Mouse (Mus musculus) forebrain, embryonic 14.5 days (tissue): ENCODE measurements around the gene Ndrg4. TPM values are rescaled to one million over a fixed set of nuclear protein-coding genes. Genes with fewer than 3 reads are reported as not detected.

ENCODE experiments used
- ATAC-seq: fragments of 200-750 bp; cut with Nextera tagmentation; 2 replicates; pipeline ENCODE4 v1.8.0; 2017; ENCODE audit warnings: mild to moderate bottlenecking, moderate library complexity
- DNase-seq: peaks from one replicate; pipeline ENCODE4 v3.0.0-alpha.2; 2015; ENCODE audit warnings: low spot score
- H3K27ac ChIP-seq: fragments of 300-500 bp; sonication (generic); 2 replicates; pipeline ENCODE4 v1.5.1; 2014; ENCODE audit warnings: low read depth, mild to moderate bottlenecking, control low read depth, low read length, moderate library complexity
- H3K27me3 ChIP-seq: fragments of 300-500 bp; sonication (generic); replicated peaks from 2 replicates; pipeline ENCODE4 v1.6.1; 2014; ENCODE audit warnings: low read length, control low read depth, mixed read lengths; ENCODE audit not compliant: control insufficient read depth, insufficient read depth
- H3K36me3 ChIP-seq: fragments of 300-500 bp; sonication (generic); 2 replicates; pipeline ENCODE4 v1.6.1; 2014; ENCODE audit warnings: low read length, control low read depth; ENCODE audit not compliant: control insufficient read depth, insufficient read depth
- H3K4me1 ChIP-seq: fragments of 300-500 bp; sonication (generic); 2 replicates; pipeline ENCODE4 v1.6.1; 2014; ENCODE audit warnings: antibody characterized with exemption, low read length, control low read depth; ENCODE audit not compliant: control insufficient read depth, insufficient read depth
- H3K4me2 ChIP-seq: fragments of 300-500 bp; sonication (generic); 2 replicates; pipeline ENCODE4 v1.6.1; 2014; ENCODE audit warnings: mild to moderate bottlenecking, control low read depth, low read length
- H3K4me3 ChIP-seq: fragments of 300-500 bp; sonication (generic); 2 replicates; pipeline ENCODE4 v1.5.1; 2014; ENCODE audit warnings: low read depth, low read length, control low read depth
- H3K9ac ChIP-seq: fragments of 300-500 bp; sonication (generic); 2 replicates; pipeline ENCODE4 v1.6.1; 2014; ENCODE audit warnings: mild to moderate bottlenecking, low read length, control low read depth, moderate library complexity
- H3K9me3 ChIP-seq: fragments of 300-500 bp; sonication (generic); replicated peaks from 2 replicates; pipeline ENCODE4 v1.6.1; 2016; ENCODE audit warnings: low read length, control low read depth, mixed read lengths; ENCODE audit not compliant: control insufficient read depth
- WGBS: fragments of 180-500 bp; shearing (Covaris S2); extraction: QIAGEN DNeasy Blood & Tissue Kit; methylation state at CpG from one replicate; pipeline ENCODE4 v1.1.7; 2014; 5-methylcytosine and 5-hydroxymethylcytosine counted together
- microRNA-seq: library from miRNA; unstranded; fragments of <30 nt; microRNA quantifications from one replicate; pipeline ENCODE4, GENCODE M21; 2016
- polyA plus RNA-seq: library from polyadenylated mRNA; unstranded; fragments of >200 nt; fragmentation: Nextera tagmentation; extraction: Ambion mirVana; gene quantifications from 2 replicates; pipeline ENCODE4 v1.2.1, GENCODE M21; 2014

Gene Ndrg4
- polyA plus RNA-seq, 1 experiment from 2014 or later: 154 TPM

DNA sequence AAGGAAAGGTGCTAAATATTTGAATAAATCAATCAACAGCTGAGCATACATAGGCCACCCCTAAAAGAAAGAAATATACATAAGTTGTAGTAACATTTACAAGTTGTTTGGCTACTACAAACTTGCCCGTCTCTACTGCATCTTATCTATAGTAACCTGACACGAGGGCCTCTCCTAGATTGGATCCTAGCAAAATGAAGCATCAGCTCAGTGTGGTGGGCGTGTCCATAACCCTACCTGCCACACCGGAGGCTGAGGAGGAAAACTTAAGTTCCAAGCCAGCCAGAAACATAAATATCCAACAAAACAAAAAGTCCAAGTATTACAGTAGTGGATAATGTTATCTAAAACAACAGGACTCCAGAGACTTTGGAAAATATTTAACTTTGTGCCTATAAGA, 50.8 kb downstream of the Ndrg4 start:
- WGBS: 87% methylated on average over 4 of the region's 4 CpGs
- ATAC-seq (no peak), DNase-seq (no peak)
- no peaks in the 10 kb centered on the region for H3K4me1 ChIP-seq
- no peaks in the 10 kb centered on the region for H3K9me3 ChIP-seq
- no peak overlapping the region for H3K4me2 ChIP-seq
- no peak overlapping the region for H3K9ac ChIP-seq
- no peak overlapping the region for H3K4me3 ChIP-seq
- no peak overlapping the region for H3K27ac ChIP-seq
- no peaks in the 10 kb centered on the region for H3K27me3 ChIP-seq
- peaks cover 92% of the 10 kb centered on the region for H3K36me3 ChIP-seq

DNA sequence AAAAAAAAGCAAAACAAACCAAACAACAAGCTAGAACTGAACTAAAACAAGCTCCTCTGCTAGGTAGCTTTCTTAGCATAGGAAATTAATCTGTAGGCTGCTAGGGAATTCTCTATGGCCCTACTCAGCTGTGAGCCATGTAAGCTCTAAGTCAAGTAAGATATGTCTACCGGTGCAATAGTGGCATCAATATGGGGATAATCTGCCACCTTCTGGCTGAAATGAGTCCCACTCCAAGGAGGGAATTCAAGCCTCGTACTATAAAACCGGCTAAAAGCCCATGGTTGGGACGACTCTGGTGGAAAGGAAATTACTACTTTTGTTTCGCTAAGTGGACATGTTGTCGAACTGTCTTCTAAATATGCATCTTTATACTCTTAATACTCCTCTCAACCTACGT, 61.8 kb downstream of the Ndrg4 start:
- DNase-seq: peak; percentile 43
- H3K27me3 ChIP-seq: no peaks in the 10 kb centered on the region
- ATAC-seq: no peak
- H3K9ac ChIP-seq: no peak overlapping the region
- H3K9me3 ChIP-seq: no peaks in the 10 kb centered on the region
- H3K27ac ChIP-seq: no peak overlapping the region
- H3K4me1 ChIP-seq: no peaks in the 10 kb centered on the region
- no peak overlapping the region for H3K4me2 ChIP-seq
- 77% methylated on average over 7 of the region's 7 CpGs for WGBS
- H3K36me3 ChIP-seq: peaks cover 90% of the 10 kb centered on the region
- no peak overlapping the region for H3K4me3 ChIP-seq

DNA sequence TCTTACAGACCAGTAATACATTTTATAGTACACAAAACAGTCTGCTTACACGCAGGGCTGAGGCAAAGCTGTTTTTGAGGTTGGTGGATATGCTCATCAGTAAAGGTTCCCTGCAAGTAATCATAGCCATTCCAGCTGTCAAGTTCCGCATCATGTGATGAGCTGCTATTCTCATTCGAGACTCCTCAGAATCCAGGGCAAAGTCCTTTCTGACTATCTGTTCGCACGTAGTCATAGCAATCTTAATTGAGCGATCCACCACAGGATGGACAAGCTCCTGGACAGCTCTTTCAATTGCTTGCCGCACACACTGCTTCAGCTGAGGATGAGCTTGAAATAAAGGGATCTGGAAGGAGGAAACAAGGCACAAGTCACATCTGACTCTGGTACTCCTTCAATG, 65.0 kb downstream of the Ndrg4 start:
- Histone ChIP-seq H3K9ac (no peak overlapping the region), H3K36me3 (peaks cover 94% of the 10 kb centered on the region), H3K27me3 (no peaks in the 10 kb centered on the region), H3K9me3 (no peaks in the 10 kb centered on the region), H3K4me1 (no peaks in the 10 kb centered on the region), H3K4me3 (no peak overlapping the region), H3K27ac (no peak overlapping the region), H3K4me2 (no peak overlapping the region)
- no peak for ATAC-seq
- WGBS: 96% methylated on average over 7 of the region's 7 CpGs
- no peak for DNase-seq

DNA sequence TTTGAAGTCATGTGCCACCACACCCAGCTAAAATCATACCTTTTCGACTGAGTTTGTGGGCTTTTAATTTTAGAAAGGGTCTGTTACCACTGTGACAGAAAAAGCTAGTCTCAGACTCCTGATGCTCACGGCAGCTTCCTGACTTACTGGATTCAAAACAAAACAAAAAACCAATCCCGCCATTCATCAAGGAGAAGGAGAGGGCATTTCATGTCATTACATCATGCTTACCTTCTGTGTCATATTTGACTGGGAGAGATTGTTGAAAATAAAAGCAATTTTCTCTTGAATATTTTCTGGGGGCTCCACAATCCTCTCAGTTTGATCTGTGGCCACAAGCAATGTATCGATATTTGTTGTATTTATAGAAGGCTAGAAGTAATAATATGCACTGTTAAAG, 71.2 kb downstream of the Ndrg4 start:
- Histone ChIP-seq H3K4me2 (no peak overlapping the region), H3K4me1 (no peaks in the 10 kb centered on the region), H3K4me3 (no peak overlapping the region), H3K9ac (no peak overlapping the region), H3K27me3 (no peaks in the 10 kb centered on the region), H3K36me3 (peaks cover 94% of the 10 kb centered on the region), H3K27ac (no peak overlapping the region), H3K9me3 (no peaks in the 10 kb centered on the region)
- 94% methylated on average over 4 of the region's 4 CpGs for WGBS
- ATAC-seq (no peak), DNase-seq (no peak)

DNA sequence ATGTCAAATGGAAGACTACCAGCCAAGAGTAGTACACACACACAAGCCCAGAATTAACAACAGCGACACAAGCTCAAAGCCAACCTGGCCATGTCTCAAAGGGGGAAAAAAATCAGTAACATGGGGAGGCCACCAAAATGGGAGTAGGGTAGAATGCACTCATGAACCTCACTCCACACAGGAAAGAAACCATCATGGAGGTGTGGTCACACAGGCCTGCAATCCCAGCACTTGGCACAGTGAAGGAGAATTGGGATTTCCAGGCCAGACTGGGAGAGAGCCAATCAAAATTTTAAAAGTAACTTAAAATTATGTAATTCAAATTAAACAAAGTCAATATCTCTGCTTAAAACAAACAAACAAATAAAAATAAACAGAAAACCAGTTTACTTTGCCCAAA, 75.1 kb downstream of the Ndrg4 start:
- H3K9ac ChIP-seq: no peak overlapping the region
- H3K9me3 ChIP-seq: no peaks in the 10 kb centered on the region
- H3K4me1 ChIP-seq: no peaks in the 10 kb centered on the region
- no peak overlapping the region for H3K4me2 ChIP-seq
- H3K36me3 ChIP-seq: peaks cover 87% of the 10 kb centered on the region
- no peak overlapping the region for H3K4me3 ChIP-seq
- ATAC-seq: no peak
- WGBS: 90% methylated on average over 1 of the region's 1 CpGs
- H3K27me3 ChIP-seq: no peaks in the 10 kb centered on the region
- no peak overlapping the region for H3K27ac ChIP-seq
- DNase-seq: no peak

DNA sequence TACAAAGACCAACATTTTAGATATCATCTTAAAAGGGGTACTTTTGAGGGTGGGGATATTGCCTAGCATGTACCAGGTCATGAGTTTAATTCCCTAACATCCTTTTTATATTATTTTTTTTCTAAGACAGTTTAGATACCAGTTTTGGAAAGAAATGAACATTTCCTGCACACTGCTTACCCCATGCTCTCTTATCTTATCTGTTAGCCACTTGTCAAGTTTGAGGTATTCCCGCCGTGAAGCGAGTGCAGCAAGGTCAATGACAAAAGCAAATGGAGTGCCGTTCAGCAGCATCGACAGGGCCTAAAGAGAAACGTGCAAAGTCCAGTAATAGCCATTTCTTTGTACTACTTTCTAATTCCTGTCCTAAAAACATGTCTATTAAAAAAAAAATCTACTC, 83.5 kb downstream of the Ndrg4 start:
- no peak overlapping the region for H3K4me2 ChIP-seq
- H3K9ac ChIP-seq: no peak overlapping the region
- no peaks in the 10 kb centered on the region for H3K4me1 ChIP-seq
- H3K36me3 ChIP-seq: peaks cover 83% of the 10 kb centered on the region
- DNase-seq (no peak), ATAC-seq (no peak)
- no peak overlapping the region for H3K27ac ChIP-seq
- no peaks in the 10 kb centered on the region for H3K9me3 ChIP-seq
- no peaks in the 10 kb centered on the region for H3K27me3 ChIP-seq
- H3K4me3 ChIP-seq: no peak overlapping the region
- WGBS: 92% methylated on average over 6 of the region's 6 CpGs

DNA sequence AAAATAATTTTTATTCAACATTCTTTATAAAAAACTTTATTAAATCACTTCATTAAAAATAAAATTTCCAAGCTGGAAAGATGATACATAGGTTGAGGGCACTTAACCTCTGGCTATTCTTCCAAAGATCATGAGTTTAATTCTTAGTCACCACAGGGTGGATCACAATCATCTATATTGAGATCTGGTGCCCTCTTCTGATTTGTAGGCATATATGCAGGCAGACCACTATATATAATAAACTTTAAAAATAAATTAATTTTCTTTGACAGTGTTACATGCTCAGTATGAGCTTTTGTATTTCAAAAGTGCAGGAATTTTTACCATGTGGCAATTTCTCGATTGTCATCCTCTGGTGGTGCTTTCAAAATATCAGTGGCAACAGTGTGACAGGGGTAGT, 87.4 kb downstream of the Ndrg4 start:
- H3K4me1 ChIP-seq: no peaks in the 10 kb centered on the region
- no peaks in the 10 kb centered on the region for H3K9me3 ChIP-seq
- 93% methylated on average over 1 of the region's 1 CpGs for WGBS
- H3K36me3 ChIP-seq: peaks cover 84% of the 10 kb centered on the region
- ATAC-seq (no peak), DNase-seq (no peak)
- H3K9ac ChIP-seq: no peak overlapping the region
- no peak overlapping the region for H3K4me2 ChIP-seq
- no peak overlapping the region for H3K27ac ChIP-seq
- H3K4me3 ChIP-seq: no peak overlapping the region
- H3K27me3 ChIP-seq: no peaks in the 10 kb centered on the region

Small RNAs within 50 kb of the gene (microRNA-seq; reads per million reads assigned to microRNA genes)
- 1.7 reads per million, percentile 7 among the genes with 10 or more reads in this experiment for gene Mir7073

Other genes with a start within 250 kb of the Ndrg4 start
- gene Cfap20, start 242.1 kb upstream of the Ndrg4 start, polyA plus RNA-seq: 137 and 152 TPM in 2 replicates
- gene Csnk2a2, start 186.9 kb upstream of the Ndrg4 start, polyA plus RNA-seq: 14.3 and 15.5 TPM in 2 replicates
- 1.9 and 2.2 TPM in 2 replicates for gene Ccdc113, start 142.9 kb upstream of the Ndrg4 start, polyA plus RNA-seq
- gene Prss54, start 100.6 kb upstream of the Ndrg4 start, polyA plus RNA-seq: not detected in 2 replicates
- 11.5 and 13.3 TPM in 2 replicates for gene Gins3, start 43.5 kb upstream of the Ndrg4 start, polyA plus RNA-seq
- 26.0 and 26.2 TPM in 2 replicates for gene Setd6, start 38.9 kb downstream of the Ndrg4 start, polyA plus RNA-seq
- gene Cnot1, start 130.5 kb downstream of the Ndrg4 start, polyA plus RNA-seq: 63.0 and 66.4 TPM in 2 replicates
- gene Sap18b, start 148.4 kb downstream of the Ndrg4 start, polyA plus RNA-seq: 271 and 294 TPM in 2 replicates
- 25.4 and 27.5 TPM in 2 replicates for gene Slc38a7, start 176.6 kb downstream of the Ndrg4 start, polyA plus RNA-seq
- 107 and 116 TPM in 2 replicates for gene Got2, start 211.6 kb downstream of the Ndrg4 start, polyA plus RNA-seq